Mouse (Mus musculus): ENCODE results near the gene Hspb6. TPM values are rescaled to one million over a fixed set of nuclear protein-coding genes. Genes with fewer than 3 reads are reported as not detected.

The Hspb6 gene
- total and polyA plus RNA-seq, 3 experiments = 4.9 to 32.8 (median 11.2) TPM

GRCm38 (mm10) chr7:30532931-30533330 is 19.0 kb upstream of the Hspb6 start:
- Histone ChIP-seq H3K36me3 (replicated peaks) (peaks cover 61% of the 10 kb centered on the region), H3K4me1 (ENCODE audit: insufficient read depth, low read depth, low read length) (peaks cover 41% of the 10 kb centered on the region), H3K27me3 (ENCODE audit: insufficient read depth, low read length) (no peaks in the 10 kb centered on the region), H3K4me3 (ENCODE audit: low read depth, low read length) (no peak overlapping the region), H3K9me3 (replicated peaks) (no peaks in the 10 kb centered on the region)
- ATAC-seq (ENCODE audit: extremely low read depth, insufficient number of reproducible peaks, low FRiP score, poor library complexity, severe bottlenecking) (no peak), DNase-seq (ENCODE audit: low spot score) (no peak)
- TF ChIP-seq GATA2 (IDR thresholded peaks at IDR 0.05; ENCODE audit: borderline replicate concordance, low read depth, low read length) (no peak), TAL1 (conservative IDR thresholded peaks at IDR 0.05; ENCODE audit: low read depth, low read length) (no peak), GATA1 (IDR thresholded peaks at IDR 0.05; ENCODE audit: borderline replicate concordance, low read length) (no peak), CTCF (IDR thresholded peaks at IDR 0.05; ENCODE audit: low read depth, low read length) (no peak), POLR2AphosphoS5 (IDR thresholded peaks at IDR 0.05; ENCODE audit: insufficient replicate concordance, low read depth, low read length) (no peak)

- ATAC-seq (ENCODE audit: extremely low read depth, insufficient number of reproducible peaks, low FRiP score, poor library complexity, severe bottlenecking) (no peak), DNase-seq (ENCODE audit: low spot score) (no peak)
- Histone ChIP-seq H3K27me3 (ENCODE audit: insufficient read depth, low read length) (no peaks in the 10 kb centered on the region), H3K4me3 (ENCODE audit: low read depth, low read length) (peak overlapping the region; percentile 82), H3K9me3 (replicated peaks) (no peaks in the 10 kb centered on the region), H3K4me1 (ENCODE audit: insufficient read depth, low read depth, low read length) (peaks cover 33% of the 10 kb centered on the region), H3K36me3 (replicated peaks) (peaks cover 59% of the 10 kb centered on the region)
- TF ChIP-seq TAL1 (conservative IDR thresholded peaks at IDR 0.05; ENCODE audit: low read depth, low read length) (no peak), CTCF (IDR thresholded peaks at IDR 0.05; ENCODE audit: low read depth, low read length) (no peak), POLR2AphosphoS5 (IDR thresholded peaks at IDR 0.05; ENCODE audit: insufficient replicate concordance, low read depth, low read length) (no peak), GATA1 (IDR thresholded peaks at IDR 0.05; ENCODE audit: borderline replicate concordance, low read length) (no peak), GATA2 (IDR thresholded peaks at IDR 0.05; ENCODE audit: borderline replicate concordance, low read depth, low read length) (no peak)
These were observed 17.9 kb upstream of the Hspb6 start for GRCm38 (mm10) chr7:30533941-30534632.

GRCm38 (mm10) chr7:30534633-30535577 is 17.1 kb upstream of the Hspb6 start, which contains the start of gene Arhgap33:
Gene Arhgap33 (minus strand): TSS chr7:30535060.
- TF ChIP-seq CTCF (IDR thresholded peaks at IDR 0.05; ENCODE audit: low read depth, low read length) = no peak
- TF ChIP-seq TAL1 (conservative IDR thresholded peaks at IDR 0.05; ENCODE audit: low read depth, low read length) = no peak
- no peak for TF ChIP-seq GATA2 (IDR thresholded peaks at IDR 0.05; ENCODE audit: borderline replicate concordance, low read depth, low read length)

GRCm38 (mm10) chr7:30540572-30540971 is 11.4 kb upstream of the Hspb6 start:
- DNase-seq (ENCODE audit: low spot score) = no peak
- TF ChIP-seq GATA2 (IDR thresholded peaks at IDR 0.05; ENCODE audit: borderline replicate concordance, low read depth, low read length) (no peak), GATA1 (IDR thresholded peaks at IDR 0.05; ENCODE audit: borderline replicate concordance, low read length) (no peak), CTCF (IDR thresholded peaks at IDR 0.05; ENCODE audit: low read depth, low read length) (no peak), TAL1 (conservative IDR thresholded peaks at IDR 0.05; ENCODE audit: low read depth, low read length) (no peak), POLR2AphosphoS5 (IDR thresholded peaks at IDR 0.05; ENCODE audit: insufficient replicate concordance, low read depth, low read length) (no peak)

More at GRCm38 (mm10) chr7:30534633-30535577, 17.1 kb upstream of the Hspb6 start, which contains the start of gene Arhgap33:
- peaks cover 33% of the 10 kb centered on the region for H3K4me1 ChIP-seq (ENCODE audit: insufficient read depth, low read depth, low read length)
- H3K9me3 ChIP-seq (replicated peaks) = no peaks in the 10 kb centered on the region
- peak within 1 kb of the TSS; percentile 82 for H3K4me3 ChIP-seq (ENCODE audit: low read depth, low read length)
- DNase-seq (ENCODE audit: low spot score) (peak; percentile 100), ATAC-seq (ENCODE audit: extremely low read depth, insufficient number of reproducible peaks, low FRiP score, poor library complexity, severe bottlenecking) (peak; percentile 93)
- no peaks in the 10 kb centered on the region for H3K27me3 ChIP-seq (ENCODE audit: insufficient read depth, low read length)
- peaks cover 59% of the 10 kb centered on the region for H3K36me3 ChIP-seq (replicated peaks)

GRCm38 (mm10) chr7:30544327-30544726 is 7.7 kb upstream of the Hspb6 start:
- peaks cover 30% of the 10 kb centered on the region for H3K4me1 ChIP-seq (ENCODE audit: insufficient read depth, low read depth, low read length)
- H3K4me3 ChIP-seq (ENCODE audit: low read depth, low read length) = no peak overlapping the region
- no peak for TF ChIP-seq POLR2AphosphoS5 (IDR thresholded peaks at IDR 0.05; ENCODE audit: insufficient replicate concordance, low read depth, low read length)
- no peak for TF ChIP-seq CTCF (IDR thresholded peaks at IDR 0.05; ENCODE audit: low read depth, low read length)
- no peak for TF ChIP-seq GATA2 (IDR thresholded peaks at IDR 0.05; ENCODE audit: borderline replicate concordance, low read depth, low read length)
- TF ChIP-seq GATA1 (IDR thresholded peaks at IDR 0.05; ENCODE audit: borderline replicate concordance, low read length) = no peak
- TF ChIP-seq TAL1 (conservative IDR thresholded peaks at IDR 0.05; ENCODE audit: low read depth, low read length) = peak; percentile 69
- H3K9me3 ChIP-seq (replicated peaks) = no peaks in the 10 kb centered on the region
- H3K27me3 ChIP-seq (ENCODE audit: insufficient read depth, low read length) = no peaks in the 10 kb centered on the region
- peaks cover 73% of the 10 kb centered on the region for H3K36me3 ChIP-seq (replicated peaks)
- peak; percentile 84 for ATAC-seq (ENCODE audit: extremely low read depth, insufficient number of reproducible peaks, low FRiP score, poor library complexity, severe bottlenecking)
- peak; percentile 58 for DNase-seq (ENCODE audit: low spot score)

More at GRCm38 (mm10) chr7:30540572-30540971, 11.4 kb upstream of the Hspb6 start:
- no peak for ATAC-seq (ENCODE audit: extremely low read depth, insufficient number of reproducible peaks, low FRiP score, poor library complexity, severe bottlenecking)
- Histone ChIP-seq H3K27me3 (ENCODE audit: insufficient read depth, low read length) (no peaks in the 10 kb centered on the region), H3K4me1 (ENCODE audit: insufficient read depth, low read depth, low read length) (peaks cover 28% of the 10 kb centered on the region), H3K9me3 (replicated peaks) (no peaks in the 10 kb centered on the region), H3K4me3 (ENCODE audit: low read depth, low read length) (no peak overlapping the region), H3K36me3 (replicated peaks) (peaks cover 60% of the 10 kb centered on the region)

- Histone ChIP-seq H3K27me3 (ENCODE audit: insufficient read depth, low read length) (no peaks in the 10 kb centered on the region), H3K9me3 (replicated peaks) (no peaks in the 10 kb centered on the region), H3K4me1 (ENCODE audit: insufficient read depth, low read depth, low read length) (peaks cover 48% of the 10 kb centered on the region), H3K36me3 (replicated peaks) (peaks cover 62% of the 10 kb centered on the region), H3K4me3 (ENCODE audit: low read depth, low read length) (no peak overlapping the region)
- ATAC-seq (ENCODE audit: extremely low read depth, insufficient number of reproducible peaks, low FRiP score, poor library complexity, severe bottlenecking) (no peak), DNase-seq (ENCODE audit: low spot score) (no peak)
- TF ChIP-seq POLR2AphosphoS5 (IDR thresholded peaks at IDR 0.05; ENCODE audit: insufficient replicate concordance, low read depth, low read length) = no peak
- TF ChIP-seq GATA2 (IDR thresholded peaks at IDR 0.05; ENCODE audit: borderline replicate concordance, low read depth, low read length) = no peak
- no peak for TF ChIP-seq CTCF (IDR thresholded peaks at IDR 0.05; ENCODE audit: low read depth, low read length)
- no peak for TF ChIP-seq TAL1 (conservative IDR thresholded peaks at IDR 0.05; ENCODE audit: low read depth, low read length)
- TF ChIP-seq GATA1 (IDR thresholded peaks at IDR 0.05; ENCODE audit: borderline replicate concordance, low read length) = no peak
These were observed 2.1 kb upstream of the Hspb6 start for GRCm38 (mm10) chr7:30549880-30550279.

All from G1E (cell line).